8 mouse cellular contexts compared by ENCODE assay signal in genomic region chr11:119081839-119082637, GRCm38 (mm10). TPM values are rescaled to one million over a fixed set of nuclear protein-coding genes. Genes with fewer than 3 reads are reported as not detected.
DNase-seq lines count a peak whose midpoint lies in the region.

No protein-coding gene starts in this region.

- intact Hi-C loops in left cerebral cortex, postnatal 36 days (cut with DNase I): no loop called here
- intact Hi-C loops in left cerebral cortex, postnatal 25 days (cut with DNase I): no loop called here

- DNase-seq in left cerebral cortex, postnatal 36 days (ENCODE audit: low spot score in 2 of 2): peak; percentile 36 to 37
- DNase-seq in left cerebral cortex, postnatal 25 days (ENCODE audit: low spot score in 2 of 2): no peak
- DNase-seq in T-cell, adult 2 months (ENCODE audit: low spot score): peak; percentile 62
- DNase-seq in embryo, embryonic 10.5 days (ENCODE audit: low spot score): peak; percentile 51
- DNase-seq in induced T-regulatory cell, adult 2 months (ENCODE audit: low read depth): peak; percentile 64
- peak; percentile 61 for DNase-seq in lung, postnatal 14 days
- peak; percentile 55 to 82 for DNase-seq in spleen, postnatal 4 days (ENCODE audit: low spot score in 2 of 2)
- DNase-seq in adipocyte (ENCODE audit: low spot score): no peak

RNA-seq across cellular contexts. Expression of gene Cbx4, which starts 4.0 kb away (rescaled TPM):
- total RNA-seq in left cerebral cortex, postnatal 36 days (2021): 10 to 100 TPM; 60.9 to 68.6 TPM
- total RNA-seq in left cerebral cortex, postnatal 25 days (2021): 10 to 100 TPM; 59.5 to 66.2 TPM

RNA-seq across cellular contexts. Expression of gene Cbx8, which starts 41.3 kb away (rescaled TPM):
- 10 to 100 TPM; 12.3 to 16.0 TPM for total RNA-seq in left cerebral cortex, postnatal 36 days (2021)
- total RNA-seq in left cerebral cortex, postnatal 25 days (2021): 10 to 100 TPM; 12.9 to 17.7 TPM

RNA-seq across cellular contexts. Expression of gene Cbx2, which starts 59.3 kb away (rescaled TPM):
- total RNA-seq in left cerebral cortex, postnatal 36 days (2021): 1 to 10 TPM; 2.6 to 2.7 TPM
- 1 to 10 TPM; 2.6 to 3.0 TPM for total RNA-seq in left cerebral cortex, postnatal 25 days (2021)

Comparison
In these comparisons a context has a peak if more than half of its experiments do, and no peak if none do; other contexts are left out.
1. DNase-seq: peak in left cerebral cortex, postnatal 36 days (2 of 2), T-cell, adult 2 months (single experiment), embryo, embryonic 10.5 days (single experiment), induced T-regulatory cell, adult 2 months (single experiment), lung, postnatal 14 days (single experiment) and spleen, postnatal 4 days (2 of 2); none in left cerebral cortex, postnatal 25 days (0 of 2) and adipocyte (single experiment).